Mouse (Mus musculus) left cerebral cortex, postnatal 14 days (tissue): Measurements from ENCODE around the gene C130032M10Rik. TPM values are rescaled to one million over a fixed set of nuclear protein-coding genes. Genes with fewer than 3 reads are reported as not detected.
A peak's percentile ranks its signal among the peaks of the same experiment; 100 is the strongest.
"Not testable (repeated sequence)": the region's sequence is repeated elsewhere in the genome, so short reads cannot be mapped to it uniquely, and the experiment has no call there.

Experiments used
- DNase-seq, 2 experiments: peaks; one replicate each; pipeline ENCODE4 v3.0.0; 2021 to 2022; ENCODE audit warnings: low spot score in 2 of 2, mixed read lengths in 1 of 2
- intact Hi-C: fragments of 180-260 bp; cut with DNase I; formaldehyde crosslinking; loops from one replicate; pipeline ENCODE4 v1.15.1; 2025
- total RNA-seq, 2 experiments: library from RNA; stranded (reverse); gene quantifications; 2 replicates each; pipeline ENCODE4 v1.2.3; 2021

C130032M10Rik gene
- total RNA-seq, 2 experiments from 2014 or later, result not detected

- intact Hi-C loops, result no loop called here
- no peak for DNase-seq
Measured at GRCm38 (mm10) chr9:114509785-114510184, 5.7 kb upstream of the C130032M10Rik start.

GRCm38 (mm10) chr9:114512831-114513230, 2.7 kb upstream of the C130032M10Rik start:
- DNase-seq, result no peak
- intact Hi-C loops, result no loop called here

- intact Hi-C loops, result loop anchor here (5.0 kb wide), 1 partner anchor 39 kb away; no protein-coding TSS in a partner anchor
- no peak for DNase-seq
Measured at GRCm38 (mm10) chr9:114517924-114518497, 2.5 kb downstream of the C130032M10Rik start.

GRCm38 (mm10) chr9:114518812-114519477, 3.4 kb downstream of the C130032M10Rik start:
- DNase-seq, result no peak
- intact Hi-C loops, result loop anchor here (5.0 kb wide), 1 partner anchor 38 kb away; no protein-coding TSS in a partner anchor

- intact Hi-C loops, DNase-seq: not testable (repeated sequence)
Measured at GRCm38 (mm10) chr9:114520529-114520928, 5.0 kb downstream of the C130032M10Rik start.

- DNase-seq, result no peak
- intact Hi-C loops, result no loop called here
Measured at GRCm38 (mm10) chr9:114522041-114522440, 6.5 kb downstream of the C130032M10Rik start.

GRCm38 (mm10) chr9:114522501-114522900, 7.0 kb downstream of the C130032M10Rik start:
- intact Hi-C loops, result no loop called here
- DNase-seq, result no peak

- intact Hi-C loops, result no loop called here
- no peak for DNase-seq
Measured at GRCm38 (mm10) chr9:114525073-114525633, 9.7 kb downstream of the C130032M10Rik start.

GRCm38 (mm10) chr9:114525891-114526290, 10.4 kb downstream of the C130032M10Rik start:
- intact Hi-C loops, result no loop called here

GRCm38 (mm10) chr9:114526581-114526980, 11.1 kb downstream of the C130032M10Rik start:
- intact Hi-C loops, result no loop called here
- DNase-seq, result no peak

More at GRCm38 (mm10) chr9:114525891-114526290, 10.4 kb downstream of the C130032M10Rik start:
- no peak for DNase-seq

GRCm38 (mm10) chr9:114527085-114527484, 11.6 kb downstream of the C130032M10Rik start:
- DNase-seq, result no peak
- intact Hi-C loops, result no loop called here

- DNase-seq, result no peak
Measured at GRCm38 (mm10) chr9:114527992-114528679, 12.6 kb downstream of the C130032M10Rik start.

GRCm38 (mm10) chr9:114528680-114529048, 13.2 kb downstream of the C130032M10Rik start:
- intact Hi-C loops, result no loop called here
- peak in 1 of 2 experiments; percentile 19 for DNase-seq

More at GRCm38 (mm10) chr9:114527992-114528679, 12.6 kb downstream of the C130032M10Rik start:
- intact Hi-C loops, result no loop called here

- no peak for DNase-seq
- intact Hi-C loops, result no loop called here
Measured at GRCm38 (mm10) chr9:114531276-114531675, 15.8 kb downstream of the C130032M10Rik start.

- DNase-seq, result no peak
- intact Hi-C loops, result no loop called here
Measured at GRCm38 (mm10) chr9:114533848-114534247, 18.4 kb downstream of the C130032M10Rik start.

GRCm38 (mm10) chr9:114534747-114535517, 19.4 kb downstream of the C130032M10Rik start:
- intact Hi-C loops, result no loop called here
- DNase-seq, result peak; percentile 13 to 15

- DNase-seq, result no peak
- intact Hi-C loops, result no loop called here
Measured at GRCm38 (mm10) chr9:114536628-114537027, 21.1 kb downstream of the C130032M10Rik start.

GRCm38 (mm10) chr9:114538996-114539563, 23.6 kb downstream of the C130032M10Rik start:
- intact Hi-C loops, result no loop called here
- no peak for DNase-seq

- intact Hi-C loops, result no loop called here
Measured at GRCm38 (mm10) chr9:114541279-114541741, 25.8 kb downstream of the C130032M10Rik start.

More at GRCm38 (mm10) chr9:114541279-114541741, 25.8 kb downstream of the C130032M10Rik start:
- DNase-seq, result no peak
